Mouse (Mus musculus) ovary, adult 18-20 months (tissue): ENCODE results near the gene Foxl1.

ENCODE experiments used
- DNase-seq: peaks from one replicate; pipeline ENCODE4 v3.0.0; 2022; ENCODE audit warnings: low spot score, mixed read lengths

Foxl1 gene

GRCm38 (mm10) chr8:121127756-121128375 is at the start of gene Foxl1:
TSS of gene Foxl1 (plus strand) at chr8:121127940.
- no peak for DNase-seq

- DNase-seq, result no peak
These were observed 49.0 kb upstream of the Foxl1 start for GRCm38 (mm10) chr8:121078721-121079120.

GRCm38 (mm10) chr8:121079201-121079600 is 48.5 kb upstream of the Foxl1 start:
- no peak for DNase-seq

- no peak for DNase-seq
These were observed 47.8 kb upstream of the Foxl1 start for GRCm38 (mm10) chr8:121079944-121080343.

- no peak for DNase-seq
These were observed 47.2 kb upstream of the Foxl1 start for GRCm38 (mm10) chr8:121080361-121081090.

- DNase-seq, result no peak
These were observed 46.3 kb upstream of the Foxl1 start for GRCm38 (mm10) chr8:121081398-121081797.

GRCm38 (mm10) chr8:121082218-121083092 is 45.3 kb upstream of the Foxl1 start:
- DNase-seq, result no peak

- peak; percentile 64 for DNase-seq
These were observed 44.4 kb upstream of the Foxl1 start for GRCm38 (mm10) chr8:121083093-121083935.

GRCm38 (mm10) chr8:121083936-121084209 is 43.9 kb upstream of the Foxl1 start:
- DNase-seq, result no peak

GRCm38 (mm10) chr8:121084210-121084951 is 43.4 kb upstream of the Foxl1 start, which contains the start of gene Foxf1:
TSS of gene Foxf1 (plus strand) at chr8:121084386.
- no peak for DNase-seq

GRCm38 (mm10) chr8:121085011-121085410 is 42.7 kb upstream of the Foxl1 start:
- no peak for DNase-seq

- no peak for DNase-seq
These were observed 42.2 kb upstream of the Foxl1 start for GRCm38 (mm10) chr8:121085561-121085960.

- no peak for DNase-seq
These were observed 41.5 kb upstream of the Foxl1 start for GRCm38 (mm10) chr8:121086004-121086900.

GRCm38 (mm10) chr8:121088281-121088680 is 39.5 kb upstream of the Foxl1 start:
- no peak for DNase-seq

GRCm38 (mm10) chr8:121088871-121089630 is 38.7 kb upstream of the Foxl1 start:
- DNase-seq, result no peak

GRCm38 (mm10) chr8:121089631-121090380 is 37.9 kb upstream of the Foxl1 start:
- no peak for DNase-seq

- no peak for DNase-seq
These were observed 37.0 kb upstream of the Foxl1 start for GRCm38 (mm10) chr8:121090716-121091115.

- DNase-seq, result no peak
These were observed 35.6 kb upstream of the Foxl1 start for GRCm38 (mm10) chr8:121092141-121092540.

- DNase-seq, result peak; percentile 54
These were observed 35.1 kb upstream of the Foxl1 start for GRCm38 (mm10) chr8:121092627-121093026.
